Mouse (Mus musculus): ENCODE results near the gene Tbc1d14. TPM values are rescaled to one million over a fixed set of nuclear protein-coding genes. Genes with fewer than 3 reads are reported as not detected.

Tbc1d14 gene
- total RNA-seq, 2 experiments from 2014 or later = 15.0 to 19.5 TPM

- DNase-seq = no peak
Measured at GRCm38 (mm10) chr5:36461231-36461630, 131.8 kb downstream of the Tbc1d14 start.

GRCm38 (mm10) chr5:36460712-36461111 is 132.4 kb downstream of the Tbc1d14 start:
- DNase-seq = no peak

- peak; percentile 34 for DNase-seq
Measured at GRCm38 (mm10) chr5:36458926-36459325, 134.2 kb downstream of the Tbc1d14 start.

DNA sequence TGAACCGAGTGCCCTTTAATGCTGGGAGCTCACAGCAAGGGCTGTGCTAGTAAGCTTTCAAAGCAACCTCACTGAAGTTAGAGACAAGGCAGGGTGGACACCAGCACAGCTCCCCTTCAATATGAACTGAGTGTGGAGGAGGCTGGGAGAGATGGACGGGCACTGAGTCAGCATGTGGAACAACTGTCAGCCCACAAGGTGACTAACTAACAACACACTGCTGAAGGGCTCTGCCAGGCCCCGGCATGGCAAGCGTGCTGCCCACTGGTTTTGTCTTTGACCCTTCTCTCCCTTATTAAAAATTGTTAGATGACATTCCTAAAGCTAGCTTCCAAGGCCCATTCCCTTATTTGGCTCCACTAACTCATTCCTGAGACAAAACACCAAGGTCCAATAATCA is 135.4 kb downstream of the Tbc1d14 start:
- no peak for DNase-seq

DNA sequence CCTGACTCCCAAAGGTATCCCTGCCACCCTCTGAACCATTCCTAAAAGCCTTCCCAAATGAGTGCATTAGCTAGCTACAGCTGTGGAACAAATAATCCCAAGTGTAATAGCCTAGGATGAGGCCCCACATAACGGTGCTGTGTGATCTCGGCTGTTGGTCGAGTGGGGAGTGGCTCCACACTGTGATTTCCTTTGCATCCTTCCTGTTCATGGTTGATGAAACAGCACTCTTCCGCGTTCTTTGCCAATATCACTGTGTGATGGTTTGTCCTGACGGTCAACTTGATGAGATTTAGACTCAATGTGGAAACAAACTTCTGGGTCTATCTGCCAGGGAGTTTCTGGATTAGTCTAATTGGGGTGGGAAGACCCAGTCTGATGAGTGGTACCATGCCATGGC is 140.3 kb downstream of the Tbc1d14 start:
- DNase-seq = no peak

DNA sequence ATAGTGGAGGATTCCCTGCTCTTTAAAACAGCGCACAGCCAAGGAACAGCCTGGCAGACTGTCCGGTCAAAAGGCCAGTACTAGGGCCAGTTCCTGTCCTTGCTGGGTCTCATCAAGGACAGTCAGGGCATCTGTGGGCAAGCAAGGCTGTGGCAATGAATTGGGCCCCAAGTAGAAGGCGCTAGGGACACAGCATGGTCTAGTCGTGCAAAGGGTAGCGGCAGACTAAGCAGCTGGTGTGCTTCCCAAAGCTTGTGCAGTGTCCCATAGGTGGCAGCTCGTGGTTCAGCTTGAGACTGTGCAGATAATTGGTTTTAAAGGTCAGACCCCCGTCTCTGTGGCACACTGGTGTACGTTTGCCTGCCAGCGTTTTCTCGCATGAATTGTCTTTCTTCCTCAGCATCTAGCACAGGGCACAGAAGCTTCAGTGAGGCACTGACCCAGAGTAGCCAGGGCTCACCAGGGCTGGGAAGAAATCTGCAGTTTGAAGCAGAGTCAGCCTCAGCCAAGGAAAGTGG is 141.1 kb downstream of the Tbc1d14 start:
- no peak for DNase-seq

GRCm38 (mm10) chr5:36451119-36451518 is 142.0 kb downstream of the Tbc1d14 start:
- DNase-seq = no peak

DNA sequence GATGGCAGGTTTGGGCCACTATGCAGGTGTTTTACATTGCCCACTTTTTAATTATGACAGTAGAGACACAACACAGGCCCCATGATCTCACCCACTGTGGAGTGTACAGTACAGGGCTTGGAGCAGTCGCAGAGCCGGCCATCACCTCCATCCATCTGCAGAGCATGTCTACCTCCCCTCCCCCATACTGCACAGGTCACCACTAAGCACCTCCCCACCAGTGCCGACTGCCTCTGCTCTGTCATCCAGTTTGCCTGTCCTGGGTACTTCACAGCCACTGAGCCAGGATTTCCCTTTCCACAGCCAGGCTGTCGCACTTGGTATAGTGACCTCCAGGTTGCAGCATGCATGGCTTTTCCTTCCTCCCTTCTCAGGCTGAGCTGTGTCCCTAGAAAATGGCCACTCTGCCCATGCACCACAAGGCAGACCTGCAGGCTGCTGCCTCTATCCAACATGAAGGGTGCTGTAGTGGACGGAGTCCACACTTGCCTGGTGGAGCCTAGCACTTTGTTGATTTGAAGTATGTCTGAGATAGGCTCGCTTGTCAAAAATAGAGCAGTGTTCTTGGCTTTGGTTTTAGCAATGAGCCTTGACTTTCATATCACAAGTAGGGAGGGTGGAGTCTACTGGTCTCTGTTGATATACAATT is 143.2 kb downstream of the Tbc1d14 start:
- no peak for DNase-seq

- no peak for DNase-seq
Measured at GRCm38 (mm10) chr5:36447872-36448271, 145.2 kb downstream of the Tbc1d14 start.

- DNase-seq = no peak
Measured at GRCm38 (mm10) chr5:36446166-36446890, 146.7 kb downstream of the Tbc1d14 start.

- DNase-seq = no peak
Measured at GRCm38 (mm10) chr5:36445028-36445427, 148.0 kb downstream of the Tbc1d14 start.

DNA sequence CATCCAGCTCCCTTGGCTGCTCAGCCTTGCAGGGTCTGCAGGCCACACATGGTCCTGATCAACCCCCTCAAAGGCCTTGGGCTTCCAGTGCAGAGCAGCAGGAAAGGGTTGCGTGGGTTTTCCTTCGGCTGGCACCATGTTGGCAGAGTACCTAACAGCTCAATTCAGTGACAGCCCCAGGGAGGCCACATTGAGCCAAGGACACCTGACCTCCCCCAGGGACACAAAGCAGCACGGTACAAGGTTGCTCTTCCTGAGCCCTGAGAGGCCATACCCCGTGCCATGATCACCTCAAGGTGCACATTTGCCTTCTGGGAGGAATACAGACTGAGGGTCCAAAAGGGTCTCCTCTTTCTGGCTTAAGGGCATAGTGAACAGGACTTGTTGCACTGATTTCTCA is 148.5 kb downstream of the Tbc1d14 start:
- no peak for DNase-seq

DNA sequence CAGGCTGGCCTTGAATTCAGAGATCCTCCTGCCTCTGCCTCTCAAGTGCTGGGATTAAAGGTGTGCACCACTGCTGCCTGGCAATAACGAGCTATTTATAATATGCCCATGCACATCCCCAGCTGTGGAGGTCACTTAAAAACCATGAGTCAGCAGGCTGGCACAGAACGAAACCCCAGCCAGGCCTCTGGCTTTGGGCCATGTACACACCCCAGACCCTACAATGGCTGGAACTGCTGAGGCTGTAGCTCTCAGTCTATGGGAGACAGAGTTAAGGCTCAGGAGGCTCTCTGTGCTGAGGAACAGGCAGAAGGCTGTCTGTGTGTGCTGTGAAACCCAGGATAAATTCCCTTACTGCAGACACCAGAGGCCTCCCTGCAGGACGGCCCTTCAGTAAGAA is 152.3 kb downstream of the Tbc1d14 start:
- no peak for DNase-seq

Other genes with a start within 250 kb of the Tbc1d14 start
- 10 to 100 TPM; 15.6 to 16.0 TPM for gene Sorcs2, start 195.1 kb downstream of the Tbc1d14 start, total RNA-seq (2021)
- 10 to 100 TPM; 32.7 to 36.2 TPM for gene Grpel1, start 128.3 kb downstream of the Tbc1d14 start, total RNA-seq (2021)
- gene Tada2b, start 109.0 kb downstream of the Tbc1d14 start, total RNA-seq (2021) = 10 to 100 TPM; 12.0 to 12.1 TPM
- gene Ccdc96, start 108.7 kb downstream of the Tbc1d14 start, total RNA-seq (2021) = under 1 TPM; 0.12 to 0.16 TPM
- gene D5Ertd579e, start 102.7 kb upstream of the Tbc1d14 start, total RNA-seq (2021) = 10 to 100 TPM; 51.2 to 67.3 TPM
- 10 to 100 TPM in 1 of 2 experiments, 1 to 10 TPM in 1; 9.8 to 11.0 TPM for gene Bloc1s4, start 155.4 kb upstream of the Tbc1d14 start, total RNA-seq (2021)
- gene Mrfap1, start 203.5 kb upstream of the Tbc1d14 start, total RNA-seq (2021) = 100 to 1,000 TPM; 319 to 321 TPM
- gene Man2b2, start 237.4 kb upstream of the Tbc1d14 start, total RNA-seq (2021) = 10 to 100 TPM; 12.1 to 15.1 TPM

All from gastrocnemius, postnatal 10 days (tissue).